Mouse (Mus musculus) left cerebral cortex, postnatal 4 days (tissue): Measurements from ENCODE around the gene Cd99l2. TPM values are rescaled to one million over a fixed set of nuclear protein-coding genes. Genes with fewer than 3 reads are reported as not detected.

ENCODE experiments used
- DNase-seq: peaks from one replicate; pipeline ENCODE4 v3.0.0-alpha.2; 2022
- intact Hi-C: fragments of 180-260 bp; cut with DNase I; formaldehyde crosslinking; loops from one replicate; pipeline ENCODE4 v1.15.1; 2025
- total RNA-seq, 2 experiments: library from RNA; stranded (reverse); gene quantifications; 2 replicates each; pipeline ENCODE4 v1.2.3; 2021

Gene Cd99l2
- total RNA-seq, 2 experiments from 2014 or later: 75.9 to 95.1 TPM

DNA sequence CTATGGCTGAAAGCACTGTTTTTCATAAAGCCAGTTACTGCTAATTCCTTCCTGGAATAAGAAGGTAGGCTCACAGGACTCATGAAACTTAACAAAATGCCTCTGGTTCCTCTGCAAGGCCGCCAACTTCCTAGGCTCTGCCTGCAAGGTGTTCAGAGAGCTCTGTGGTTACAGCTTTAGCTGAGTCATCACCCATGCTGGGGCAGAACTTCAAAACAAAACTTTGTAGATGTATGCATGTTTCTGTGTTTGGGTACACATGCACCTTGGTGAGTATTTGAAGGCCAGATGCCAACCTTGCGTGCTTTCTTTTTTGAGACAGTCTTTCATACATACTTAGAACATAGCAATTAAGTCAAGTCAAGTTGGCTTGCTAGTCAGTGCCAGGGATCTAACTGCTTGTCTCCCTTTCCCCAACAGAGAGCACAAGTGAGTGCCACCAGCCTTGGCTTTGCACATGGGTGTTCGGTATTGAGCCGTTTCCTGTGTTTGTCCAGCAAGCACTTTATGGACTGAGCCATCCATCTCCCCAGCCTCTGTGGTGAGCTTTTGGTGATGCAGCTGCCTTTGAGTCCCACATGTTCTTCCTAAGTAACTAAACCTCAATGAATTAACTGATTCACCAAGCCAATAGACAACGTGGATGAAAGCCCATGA lies 23.9 kb downstream of the Cd99l2 start:
- intact Hi-C loops: no loop called here
- DNase-seq: no peak

DNA sequence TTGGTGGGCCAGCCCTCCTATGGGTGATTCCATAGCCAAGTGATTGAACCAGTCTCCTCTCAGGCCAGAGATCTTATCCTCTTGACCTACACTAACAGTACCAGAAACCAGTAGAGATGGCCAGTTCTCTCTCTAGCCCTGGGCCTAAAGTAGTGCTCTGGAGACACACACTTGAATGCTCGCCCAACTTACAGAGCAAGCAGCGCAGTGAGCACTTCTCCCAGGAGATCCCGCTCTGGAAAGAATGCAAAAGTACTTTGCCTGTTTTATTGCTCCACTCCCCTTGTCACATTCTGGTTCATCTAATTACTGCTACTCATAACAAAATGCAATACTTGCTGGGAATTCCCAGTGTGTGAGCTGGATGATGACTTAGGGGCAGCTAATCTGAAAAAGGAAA lies 25.2 kb downstream of the Cd99l2 start:
- intact Hi-C loops: no loop called here
- no peak for DNase-seq

DNA sequence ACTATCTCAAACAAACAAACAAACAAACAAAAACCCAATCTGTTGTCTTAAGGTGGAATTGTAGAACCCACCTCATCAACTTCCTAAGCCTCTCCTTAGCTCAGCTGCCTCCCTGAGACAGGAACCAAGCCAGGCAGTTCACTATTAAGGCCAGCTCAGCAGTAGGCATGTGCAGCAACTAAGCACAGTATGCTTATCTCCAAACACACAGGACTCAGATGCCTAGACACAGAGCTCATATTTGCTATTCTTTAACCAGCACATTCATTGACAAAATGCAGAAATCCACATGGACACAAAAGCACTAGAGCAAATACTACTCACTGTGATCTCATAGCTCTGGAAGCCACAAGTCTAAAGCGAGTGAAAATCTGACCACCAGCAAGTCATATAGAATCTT lies 27.2 kb downstream of the Cd99l2 start:
- intact Hi-C loops: no loop called here
- DNase-seq: no peak

DNA sequence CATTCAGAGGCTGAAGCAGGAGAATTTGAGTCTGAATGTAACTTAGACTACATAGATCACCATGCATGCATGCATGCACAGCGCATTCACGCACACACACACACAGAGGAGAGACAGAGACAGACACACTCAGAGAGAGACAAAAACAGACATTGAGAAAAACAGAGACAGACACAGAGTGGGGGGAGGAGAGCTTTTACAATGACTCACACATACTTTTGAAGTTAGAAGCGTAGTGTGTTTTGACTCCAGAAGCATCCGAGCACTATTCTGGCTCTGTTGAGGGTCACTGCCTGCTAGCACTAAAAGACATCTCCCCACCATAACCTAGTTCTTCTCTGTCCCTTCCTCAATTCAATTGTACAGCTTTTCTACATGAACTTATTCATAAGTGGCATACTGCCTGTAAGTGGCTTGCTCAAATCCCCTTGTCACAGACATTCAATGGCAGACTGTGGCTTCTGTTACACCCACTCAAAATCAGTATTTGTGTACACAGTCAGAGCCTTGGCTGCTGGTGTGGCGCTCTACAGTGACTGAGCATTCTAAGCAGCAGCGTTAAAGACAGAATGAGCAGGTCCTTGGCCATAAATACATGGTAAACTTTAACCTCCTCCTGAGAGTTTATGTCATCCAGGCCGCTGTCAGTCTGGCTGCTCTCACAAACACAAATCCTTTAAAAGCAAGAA lies 28.4 kb downstream of the Cd99l2 start:
- no peak for DNase-seq
- intact Hi-C loops: no loop called here

DNA sequence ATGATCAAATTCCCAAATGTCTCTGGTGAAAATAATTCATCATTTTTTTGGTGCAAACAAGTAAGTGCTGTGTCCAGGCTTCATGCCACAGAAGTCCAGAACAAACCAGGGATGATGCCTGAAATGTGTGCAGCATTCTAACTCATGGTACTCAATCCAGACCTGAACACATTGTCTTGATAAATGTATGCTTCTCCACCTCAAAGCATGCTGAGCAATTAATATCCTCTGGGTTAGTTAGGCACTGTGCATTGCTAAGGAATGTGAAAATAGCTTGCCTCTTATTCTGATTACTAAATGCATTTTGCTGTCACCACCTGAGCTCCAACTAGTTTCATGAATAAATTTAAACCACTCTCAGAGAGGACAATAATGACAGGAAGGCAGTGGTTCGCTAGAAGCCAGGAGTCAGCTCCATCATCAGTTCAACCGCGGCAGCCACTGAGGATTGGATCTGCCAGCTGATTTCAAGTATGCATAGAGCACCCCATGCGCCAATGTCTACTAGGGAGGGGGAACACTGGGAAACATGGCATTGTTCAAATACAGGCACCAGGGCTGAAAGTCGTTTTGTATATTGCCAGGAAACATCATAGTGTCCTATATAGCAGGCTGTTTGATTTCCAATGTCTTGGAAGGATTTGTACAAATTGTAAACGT lies 36.4 kb downstream of the Cd99l2 start:
- intact Hi-C loops: no loop called here
- DNase-seq: no peak

DNA sequence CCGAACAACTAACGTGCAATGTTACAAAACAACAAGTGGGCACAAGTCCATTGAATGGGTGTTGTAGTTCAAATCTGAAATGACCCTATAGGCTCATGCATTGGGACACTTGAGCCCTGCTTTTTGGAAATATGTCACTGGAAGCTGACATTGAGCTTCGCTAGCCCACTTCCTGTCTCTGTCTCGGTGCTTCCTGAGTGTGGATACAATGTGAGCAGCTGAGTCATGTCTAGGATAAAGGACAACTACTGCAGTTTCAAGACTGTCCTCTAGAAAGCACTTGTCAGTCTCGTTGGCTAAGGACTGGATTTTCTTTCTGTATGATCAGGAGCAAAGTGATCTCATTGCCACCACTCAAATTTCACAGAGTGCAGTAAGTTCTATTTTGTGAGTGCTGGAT lies 49.7 kb downstream of the Cd99l2 start:
- intact Hi-C loops: no loop called here
- DNase-seq: no peak

DNA sequence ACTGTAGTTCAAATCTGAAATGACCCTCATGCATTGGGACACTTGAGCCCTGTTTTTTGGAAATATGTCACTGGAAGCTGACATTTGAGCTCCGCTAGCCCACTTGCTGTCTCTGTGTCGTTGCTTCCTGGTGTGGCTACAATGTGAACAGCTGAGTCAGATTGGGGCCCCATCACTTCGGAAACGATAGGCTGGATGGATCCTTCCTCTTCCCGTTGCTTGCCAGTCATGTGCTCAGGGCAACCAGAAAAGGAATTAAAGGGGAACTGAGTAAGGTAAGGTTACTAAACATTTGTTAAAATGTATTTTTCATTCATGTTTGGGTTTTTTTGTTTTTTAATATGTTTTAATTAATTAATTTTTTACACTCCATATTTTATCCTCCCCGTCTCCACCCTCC lies 53.2 kb downstream of the Cd99l2 start:
- intact Hi-C loops: no loop called here
- no peak for DNase-seq

DNA sequence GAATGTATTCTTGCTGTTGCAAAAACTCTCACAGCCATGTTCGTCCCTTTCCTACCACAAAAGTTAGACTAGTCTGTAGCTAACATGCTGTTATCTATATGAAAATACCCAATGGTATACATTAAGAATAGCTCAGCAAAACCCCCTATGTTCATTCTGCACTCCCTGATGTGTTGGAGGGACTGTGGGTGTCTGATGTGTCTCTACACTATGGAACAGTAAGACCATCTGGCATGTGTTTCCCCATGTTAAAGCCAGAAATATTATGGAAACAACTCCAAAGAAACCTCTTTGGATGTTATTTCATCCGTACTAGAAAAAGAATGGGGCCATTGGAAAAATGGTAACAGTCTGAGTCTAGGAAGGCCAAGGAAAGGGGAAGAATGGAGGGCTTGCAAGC lies 57.1 kb downstream of the Cd99l2 start:
- intact Hi-C loops: no loop called here
- DNase-seq: no peak

DNA sequence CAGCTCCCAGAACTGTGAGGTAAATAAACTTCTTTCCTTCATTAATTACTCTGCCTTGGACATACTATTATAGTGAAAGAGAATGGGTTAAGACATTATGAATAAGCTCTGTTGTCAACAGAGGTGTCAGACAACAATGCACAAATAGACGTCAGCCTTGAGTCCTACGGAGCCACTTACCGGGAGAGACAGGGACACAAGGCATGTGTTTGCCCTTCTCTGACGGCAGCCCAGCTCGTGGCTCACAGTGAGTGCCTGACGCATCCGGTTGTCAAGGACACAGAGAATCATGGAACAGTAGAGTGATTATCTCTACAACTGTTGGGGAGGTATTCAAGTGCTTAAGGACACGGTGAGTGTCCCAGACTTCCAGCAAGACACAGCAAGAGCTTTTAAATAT lies 57.8 kb downstream of the Cd99l2 start:
- intact Hi-C loops: no loop called here
- DNase-seq: no peak

DNA sequence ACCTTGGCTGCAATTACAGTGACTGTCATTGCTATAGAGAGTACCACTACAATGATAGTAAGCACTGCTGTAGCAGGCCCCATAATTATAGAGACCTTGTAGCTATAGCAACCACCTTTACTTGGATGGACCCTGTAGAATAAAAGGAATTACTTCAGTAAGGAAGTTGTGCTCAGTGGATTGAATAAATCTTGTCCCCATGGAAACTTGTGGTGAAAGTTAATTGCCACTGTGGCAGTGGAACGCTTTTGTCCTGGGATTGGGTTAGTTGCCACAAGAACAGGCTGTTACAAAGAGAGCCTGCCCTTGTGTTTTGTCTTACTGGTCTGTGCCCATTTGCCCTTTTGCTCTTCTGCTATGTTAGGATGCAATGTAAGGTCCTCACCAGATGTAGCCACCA lies 58.2 kb downstream of the Cd99l2 start:
- intact Hi-C loops: no loop called here
- DNase-seq: no peak

DNA sequence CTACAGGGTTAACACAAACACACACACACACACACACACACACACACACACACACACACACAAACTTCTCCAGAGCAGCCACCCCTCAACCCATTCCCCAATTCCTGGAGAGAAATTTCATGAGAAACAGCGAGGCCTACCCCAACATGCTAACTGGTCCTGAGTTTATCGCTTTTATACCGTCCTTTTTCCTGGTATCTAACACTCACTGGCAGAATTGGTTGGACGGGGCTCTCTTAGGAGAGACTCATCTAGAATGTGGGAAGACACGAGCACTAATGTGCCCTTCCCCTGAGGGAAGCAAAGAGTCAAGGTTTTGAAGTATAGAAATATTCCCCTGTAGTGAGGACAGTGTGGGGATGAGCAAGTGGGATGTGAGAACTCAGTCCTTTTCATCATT lies 61.7 kb downstream of the Cd99l2 start:
- intact Hi-C loops: no loop called here
- DNase-seq: no peak

DNA sequence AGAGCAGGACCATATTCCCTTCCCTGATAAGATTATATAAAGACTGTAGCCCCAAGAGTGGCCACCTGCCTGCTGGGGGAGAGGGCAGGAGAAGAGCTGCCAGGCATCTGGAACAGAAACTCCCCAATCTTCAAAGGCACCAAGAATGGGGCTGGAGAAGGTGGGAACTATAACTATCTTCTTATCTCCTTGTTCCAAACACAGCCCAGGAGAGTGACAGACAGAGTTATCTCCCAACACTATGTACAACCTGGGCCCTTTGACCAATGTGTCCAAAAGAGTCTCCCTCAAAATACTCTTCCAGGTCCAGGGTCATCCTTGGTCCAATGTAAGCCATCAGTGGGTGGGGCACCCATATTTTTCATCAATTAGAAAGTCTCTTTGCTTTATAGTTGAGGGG lies 65.2 kb downstream of the Cd99l2 start:
- intact Hi-C loops: loop anchor here (5.0 kb wide), 1 partner anchor 175 kb away; no protein-coding TSS in a partner anchor
- DNase-seq: no peak

DNA sequence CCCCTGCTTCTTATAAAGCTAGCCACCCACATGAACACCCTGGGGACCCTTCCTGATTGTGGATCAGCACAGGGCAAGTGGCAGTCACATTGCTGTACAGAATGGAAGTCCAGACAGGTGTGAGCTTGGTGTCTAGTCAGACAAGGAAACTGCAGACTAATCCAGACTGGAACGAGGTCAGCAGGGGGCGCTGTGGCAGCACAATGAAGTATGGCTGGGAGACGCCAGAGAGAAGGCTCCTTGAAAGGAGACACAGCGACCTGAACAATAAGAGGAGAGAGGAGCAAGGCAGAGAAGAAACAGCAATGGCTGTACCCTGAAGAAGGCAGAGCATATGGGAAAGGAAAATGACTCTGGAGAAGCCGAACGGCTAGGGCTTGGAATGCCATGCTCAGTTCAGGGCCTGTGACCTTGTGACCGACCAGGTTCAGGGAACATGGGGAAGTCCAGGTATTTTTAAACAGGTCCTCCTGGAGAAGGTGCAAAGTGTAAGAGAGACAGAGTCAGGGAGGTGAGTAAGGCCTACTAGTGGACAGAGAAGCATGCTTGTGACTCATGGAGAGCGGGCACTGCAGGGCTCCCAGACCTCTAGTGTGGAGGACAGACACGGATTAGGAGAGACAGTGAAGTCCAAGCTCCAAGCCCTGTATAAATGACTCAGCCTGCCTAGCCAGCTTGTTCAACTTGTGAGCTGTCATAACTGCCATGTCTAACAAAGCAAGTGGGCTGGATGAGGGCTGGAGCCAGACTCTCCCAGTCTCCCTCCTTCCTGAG lies 66.7 kb downstream of the Cd99l2 start:
- intact Hi-C loops: loop anchor here (5.0 kb wide), 1 partner anchor 176 kb away; no protein-coding TSS in a partner anchor

DNA sequence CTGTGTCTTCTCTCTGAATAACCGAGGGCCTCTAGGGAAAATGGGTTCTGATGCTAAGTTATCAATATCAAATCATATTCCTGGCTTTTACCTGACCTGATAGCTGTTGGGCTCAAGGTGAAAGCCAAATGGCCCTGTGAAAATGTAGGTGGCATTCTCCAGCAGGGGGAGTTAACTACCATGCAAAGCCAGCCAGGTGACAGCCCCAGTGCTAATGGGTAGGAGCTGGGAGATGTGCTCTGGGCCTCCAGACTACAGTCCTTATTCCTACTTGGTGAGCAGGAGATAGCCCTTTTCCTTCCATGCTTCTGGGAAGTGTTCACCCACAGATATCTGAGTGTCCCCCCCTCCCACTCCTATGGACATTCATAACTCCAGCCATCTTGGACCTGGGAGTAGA lies 67.8 kb downstream of the Cd99l2 start:
- DNase-seq: no peak
- intact Hi-C loops: loop anchor here (5.0 kb wide), 1 partner anchor 177 kb away; no protein-coding TSS in a partner anchor

More for the DNA sequence above, 66.7 kb downstream of the Cd99l2 start:
- DNase-seq: peak; percentile 84

DNA sequence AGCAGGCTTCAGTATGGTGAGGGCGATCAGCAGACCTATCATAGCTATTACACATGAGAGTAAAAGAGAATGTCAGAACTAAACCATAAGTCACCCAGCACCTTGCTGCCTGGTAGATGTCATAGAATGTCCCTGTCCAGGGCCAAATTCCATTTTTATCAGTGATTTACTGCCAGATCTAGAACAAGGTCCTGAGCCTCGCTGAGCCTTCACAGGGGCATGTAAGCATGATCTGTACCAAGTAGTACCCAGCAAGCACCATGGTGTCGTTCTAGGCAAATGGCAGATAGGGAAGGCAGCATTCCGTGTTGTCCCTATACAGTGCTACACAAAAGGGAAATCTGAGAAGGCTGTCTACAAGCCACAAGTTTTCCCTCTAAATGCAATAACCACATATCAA lies 79.0 kb downstream of the Cd99l2 start:
- no peak for DNase-seq
- intact Hi-C loops: no loop called here

DNA sequence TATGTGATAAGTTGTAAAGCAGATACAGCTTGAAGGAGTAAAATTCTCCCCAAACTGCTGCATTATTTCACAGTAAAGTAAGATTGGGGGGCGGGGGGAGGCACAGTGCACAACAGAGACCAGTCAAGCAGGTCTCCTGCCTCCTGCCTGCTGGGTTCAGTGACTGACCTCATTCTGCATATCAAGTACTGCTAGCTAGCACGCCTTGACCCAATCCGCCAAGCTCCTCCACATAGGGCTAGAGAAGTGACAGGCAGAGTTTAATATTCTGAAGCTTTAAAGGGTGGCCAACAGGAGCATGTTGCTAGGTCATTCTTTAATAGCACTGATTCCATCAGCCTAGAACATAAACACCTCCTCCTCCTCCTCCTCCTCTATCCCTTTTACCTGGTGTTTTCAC lies 79.9 kb downstream of the Cd99l2 start:
- intact Hi-C loops: no loop called here
- DNase-seq: no peak

DNA sequence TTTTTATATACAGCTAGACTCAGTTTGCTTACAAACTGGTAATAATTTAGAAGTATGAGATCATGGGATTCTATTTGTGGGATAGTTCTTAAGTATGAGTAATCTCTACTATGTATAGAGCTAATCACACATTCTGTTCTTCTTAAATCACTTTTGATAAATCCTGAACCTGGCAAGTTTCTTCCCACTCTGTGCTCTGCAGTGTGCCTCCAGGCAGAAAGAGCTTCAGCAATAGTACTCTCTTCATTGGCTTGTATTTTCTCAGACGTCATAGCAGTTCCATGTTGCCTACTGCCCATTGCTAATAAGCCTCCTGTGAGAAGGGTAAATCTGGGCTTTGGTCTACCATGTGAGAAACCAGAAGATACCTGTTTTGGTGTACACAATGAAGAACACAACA lies 84.3 kb downstream of the Cd99l2 start:
- no peak for DNase-seq
- intact Hi-C loops: no loop called here

DNA sequence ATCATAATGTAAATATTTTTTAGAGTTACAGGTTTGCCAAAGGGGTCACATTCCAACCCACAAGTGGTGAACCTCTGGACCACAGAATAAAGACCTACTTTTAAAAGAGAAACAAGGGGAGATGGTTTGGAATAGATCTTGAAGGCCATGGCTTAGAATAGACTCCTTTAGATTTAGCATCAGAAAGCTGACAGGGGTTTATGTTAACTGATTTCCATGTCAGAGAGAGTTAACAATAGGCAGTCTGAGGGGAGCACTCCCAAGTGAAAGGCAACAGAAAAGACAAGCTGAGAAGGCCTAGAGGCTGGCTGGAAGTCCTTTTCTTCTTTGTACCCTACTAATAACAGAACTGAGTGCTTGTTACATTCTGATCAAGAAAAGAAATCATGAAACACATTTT lies 86.4 kb downstream of the Cd99l2 start:
- intact Hi-C loops: no loop called here
- no peak for DNase-seq

DNA sequence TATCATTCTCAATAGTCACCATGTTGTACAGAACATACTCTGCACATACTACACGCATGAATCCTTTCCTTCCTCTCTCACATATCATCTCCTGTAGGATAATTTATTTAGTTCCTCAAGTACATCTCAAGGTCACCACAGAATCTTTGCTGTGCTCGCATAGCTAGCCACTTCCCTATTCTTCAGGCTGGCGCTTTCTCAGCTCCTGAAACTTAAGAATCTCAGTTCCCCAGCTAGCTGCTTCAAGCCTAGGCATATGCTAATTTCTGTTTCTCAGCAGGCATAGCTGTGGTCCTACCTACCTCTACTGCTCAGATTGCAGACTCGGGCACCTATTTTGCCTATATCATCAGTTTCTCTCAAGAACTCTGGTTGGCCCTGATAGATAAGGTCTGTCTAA lies 96.3 kb downstream of the Cd99l2 start:
- intact Hi-C loops: no loop called here

DNA sequence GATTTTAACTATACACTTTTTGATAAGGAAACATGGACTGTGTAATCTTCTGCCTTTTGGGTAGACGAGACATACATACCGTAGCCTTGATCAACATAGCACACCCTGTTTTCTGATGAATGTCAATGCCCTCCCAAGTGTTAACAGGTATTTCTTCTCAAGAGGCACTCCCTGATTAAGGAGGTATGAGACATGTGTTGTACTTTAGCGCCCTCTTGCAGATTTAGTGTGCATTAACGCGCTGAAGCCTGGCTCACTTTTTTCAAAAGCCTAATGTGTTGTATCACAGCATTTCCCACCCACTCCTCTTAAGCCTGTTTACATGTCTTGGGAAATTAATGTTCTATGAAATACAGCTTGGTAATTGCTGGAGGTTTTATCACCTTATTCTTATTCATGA lies 111.1 kb downstream of the Cd99l2 start:
- intact Hi-C loops: loop anchor here (5.0 kb wide), 1 partner anchor 799 kb away; no protein-coding TSS in a partner anchor
- DNase-seq: peak; percentile 15

More for the DNA sequence above, 96.3 kb downstream of the Cd99l2 start:
- DNase-seq: no peak

DNA sequence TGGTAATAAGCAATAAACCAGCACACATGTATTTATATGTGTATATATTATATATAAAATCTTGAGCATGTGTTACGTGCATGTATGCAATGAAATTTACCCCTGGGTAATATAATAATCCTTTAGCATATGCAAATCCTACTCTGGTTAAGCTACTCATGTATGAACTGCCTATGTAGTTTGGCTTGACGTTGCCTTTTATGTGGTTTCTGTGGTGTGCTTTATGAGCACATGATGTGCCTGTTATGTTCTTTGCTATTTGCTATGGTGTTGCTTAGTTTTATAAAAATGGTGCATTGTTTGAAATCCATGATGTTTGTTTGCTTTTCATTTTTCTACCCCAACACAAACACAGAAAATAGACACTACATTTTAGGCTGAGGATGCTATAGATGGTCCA lies 114.2 kb downstream of the Cd99l2 start:
- intact Hi-C loops: no loop called here

More for the DNA sequence above, 114.2 kb downstream of the Cd99l2 start:
- DNase-seq: no peak
